Mouse (Mus musculus) spleen, postnatal 14 days (tissue): ENCODE data around the gene Il17rc.

Experiments used
- DNase-seq, 2 experiments: peaks; one replicate each; pipeline ENCODE4 v3.0.0; 2021 to 2022; ENCODE audit warnings: low spot score in 2 of 2

The Il17rc gene

GRCm38 (mm10) chr6:113471297-113471936 is at the start of gene Il17rc:
Gene Il17rc, plus strand, starts transcription at chr6:113471427.
- DNase-seq: no peak

GRCm38 (mm10) chr6:113423000-113423399 is 48.2 kb upstream of the Il17rc start:
- DNase-seq: no peak

GRCm38 (mm10) chr6:113424187-113424586 is 47.0 kb upstream of the Il17rc start:
- no peak for DNase-seq

- DNase-seq: no peak
Measured at GRCm38 (mm10) chr6:113426696-113427095, 44.5 kb upstream of the Il17rc start.

GRCm38 (mm10) chr6:113427397-113427796 is 43.8 kb upstream of the Il17rc start:
- peak in 1 of 2 experiments; percentile 50 for DNase-seq

GRCm38 (mm10) chr6:113428006-113428405 is 43.2 kb upstream of the Il17rc start:
- DNase-seq: no peak

- DNase-seq: no peak
Measured at GRCm38 (mm10) chr6:113429965-113430364, 41.3 kb upstream of the Il17rc start.

GRCm38 (mm10) chr6:113430846-113431245 is 40.4 kb upstream of the Il17rc start:
- no peak for DNase-seq

- no peak for DNase-seq
Measured at GRCm38 (mm10) chr6:113431801-113432200, 39.4 kb upstream of the Il17rc start.

- DNase-seq: no peak
Measured at GRCm38 (mm10) chr6:113433661-113434060, 37.6 kb upstream of the Il17rc start.

- no peak for DNase-seq
Measured at GRCm38 (mm10) chr6:113434691-113435090, 36.5 kb upstream of the Il17rc start.

GRCm38 (mm10) chr6:113435664-113436205 is 35.5 kb upstream of the Il17rc start, which contains the start of gene Cidec:
Gene Cidec, minus strand, starts transcription at chr6:113435760.
- DNase-seq: no peak

GRCm38 (mm10) chr6:113437135-113437534 is 34.1 kb upstream of the Il17rc start:
- DNase-seq: no peak

GRCm38 (mm10) chr6:113438721-113439430 is 32.4 kb upstream of the Il17rc start:
- DNase-seq: no peak

- no peak for DNase-seq
Measured at GRCm38 (mm10) chr6:113440686-113441085, 30.5 kb upstream of the Il17rc start.

GRCm38 (mm10) chr6:113441147-113441680 is 30.0 kb upstream of the Il17rc start:
- peak; percentile 54 to 69 for DNase-seq

- no peak for DNase-seq
Measured at GRCm38 (mm10) chr6:113442087-113442441, 29.2 kb upstream of the Il17rc start.

- DNase-seq: peak; percentile 86 to 87
Measured at GRCm38 (mm10) chr6:113442442-113443090, 28.7 kb upstream of the Il17rc start, which contains the start of gene Jagn1. Gene Jagn1, plus strand, starts transcription at chr6:113442569.

GRCm38 (mm10) chr6:113443091-113443490 is 28.1 kb upstream of the Il17rc start:
- no peak for DNase-seq

GRCm38 (mm10) chr6:113444207-113444965 is 26.8 kb upstream of the Il17rc start:
- DNase-seq: no peak

- DNase-seq: no peak
Measured at GRCm38 (mm10) chr6:113447639-113448038, 23.6 kb upstream of the Il17rc start.
